Mouse (Mus musculus): ENCODE results near the gene Clns1a. TPM values are rescaled to one million over a fixed set of nuclear protein-coding genes. Genes with fewer than 3 reads are reported as not detected.

Clns1a gene
- polyA plus RNA-seq, 1 experiment from 2014 or later, result 116 TPM

DNA sequence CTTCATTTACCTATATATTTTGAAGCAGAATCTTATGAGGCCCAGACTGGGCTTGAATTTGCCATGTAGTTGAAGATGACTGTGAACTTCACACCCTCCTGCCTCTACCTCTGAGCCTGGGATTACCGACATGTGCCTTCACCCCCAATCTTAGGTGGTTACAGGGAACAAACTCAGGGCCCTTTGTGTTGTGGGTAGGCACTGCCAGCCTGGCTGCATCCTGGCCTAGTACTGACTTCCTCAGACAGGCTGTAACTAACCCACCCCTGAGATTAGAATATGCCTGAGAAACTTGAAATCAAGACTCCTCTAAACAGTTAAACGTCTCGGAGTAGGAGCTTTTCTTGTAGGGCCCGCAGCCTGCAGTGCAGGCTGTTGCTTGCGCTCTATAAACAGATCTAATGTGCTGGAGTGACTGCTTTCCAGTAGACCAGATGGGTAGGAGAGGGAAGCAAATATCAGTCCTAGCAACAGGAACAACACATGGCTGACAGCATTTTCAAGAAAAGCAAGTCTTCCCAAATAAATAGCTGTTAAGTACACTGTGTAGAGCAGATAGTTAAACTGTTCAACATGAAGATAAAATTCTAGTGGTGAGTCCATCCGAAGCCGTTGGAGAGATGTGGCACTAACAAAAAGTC is 26.0 kb downstream of the Clns1a start:
- 86% methylated on average over 7 of the region's 7 CpGs for WGBS
- ATAC-seq (replicated peaks; ENCODE audit: extremely low read depth, insufficient read depth, low FRiP score), result 0 out of 2 replicates have a peak, but pooled peaks have one; percentile 20
- Histone ChIP-seq H3K27ac (ENCODE audit: low read length) (peak overlapping the region; percentile 69; the same call in 1 of the 2 replicates), H3K27me3 (ENCODE audit: control insufficient read depth, insufficient read depth, low read length) (no peaks in the 10 kb centered on the region), H3K4me3 (ENCODE audit: low read length) (no peak overlapping the region), H3K36me3 (ENCODE audit: control insufficient read depth, insufficient read depth) (peaks cover 16% of the 10 kb centered on the region), H3K4me1 (ENCODE audit: control insufficient read depth, insufficient read depth, low read length) (no peaks in the 10 kb centered on the region), H3K4me2 (ENCODE audit: low read depth, low read length) (no peak overlapping the region), H3K9ac (ENCODE audit: low read length) (no peak overlapping the region), H3K9me3 (replicated peaks; ENCODE audit: control insufficient read depth, low read length) (no peaks in the 10 kb centered on the region)

DNA sequence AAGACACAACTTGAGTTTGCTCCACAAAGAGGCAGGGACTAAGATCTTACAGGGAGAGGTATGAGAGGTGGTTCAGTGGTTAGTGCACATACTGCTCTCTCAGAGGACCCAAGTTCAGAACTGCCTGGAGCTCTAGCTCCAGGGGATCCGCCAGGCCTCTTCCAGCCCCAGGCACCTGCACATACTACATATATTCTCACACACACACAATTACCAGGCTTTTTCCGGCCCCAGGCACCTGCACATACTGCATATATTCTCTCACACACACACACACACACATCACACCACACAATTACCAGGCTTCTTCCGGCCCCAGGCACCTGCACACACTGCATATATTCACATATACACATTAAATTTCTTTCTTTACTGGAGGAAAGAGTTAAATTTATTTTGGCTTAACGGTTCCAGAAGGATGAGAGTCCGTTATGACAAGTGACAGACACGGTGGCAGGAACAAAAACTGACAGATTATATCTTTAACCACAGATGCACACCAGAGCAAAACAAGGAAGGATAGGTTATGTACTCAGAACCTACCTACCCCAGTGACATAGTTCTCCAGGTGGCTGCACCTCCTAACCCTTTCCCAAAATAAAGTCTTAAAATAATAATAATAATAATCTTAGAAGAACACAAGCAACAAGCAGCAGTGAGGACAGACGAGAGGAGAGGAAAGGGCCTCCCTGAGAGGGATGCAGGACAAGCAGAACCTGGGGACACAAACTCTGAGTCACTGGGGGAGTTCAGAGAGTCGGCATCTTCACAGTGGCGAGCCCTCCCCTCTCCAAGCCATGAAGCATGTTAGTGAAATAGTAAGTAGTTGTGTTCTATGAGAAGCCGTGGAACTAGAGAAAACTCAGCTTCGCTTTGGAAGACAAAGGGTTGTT is 27.5 kb downstream of the Clns1a start:
- Histone ChIP-seq H3K4me2 (ENCODE audit: low read depth, low read length) (no peak overlapping the region), H3K9me3 (replicated peaks; ENCODE audit: control insufficient read depth, low read length) (no peaks in the 10 kb centered on the region), H3K4me1 (ENCODE audit: control insufficient read depth, insufficient read depth, low read length) (no peaks in the 10 kb centered on the region), H3K4me3 (ENCODE audit: low read length) (no peak overlapping the region), H3K9ac (ENCODE audit: low read length) (no peak overlapping the region), H3K27ac (ENCODE audit: low read length) (peak overlapping the region; percentile 69), H3K36me3 (ENCODE audit: control insufficient read depth, insufficient read depth) (peaks cover 16% of the 10 kb centered on the region), H3K27me3 (ENCODE audit: control insufficient read depth, insufficient read depth, low read length) (no peaks in the 10 kb centered on the region)
- ATAC-seq (replicated peaks; ENCODE audit: extremely low read depth, insufficient read depth, low FRiP score), result peak; percentile 56; the same call in 1 of the 2 replicates
- 75% methylated on average over 11 of the region's 11 CpGs for WGBS

DNA sequence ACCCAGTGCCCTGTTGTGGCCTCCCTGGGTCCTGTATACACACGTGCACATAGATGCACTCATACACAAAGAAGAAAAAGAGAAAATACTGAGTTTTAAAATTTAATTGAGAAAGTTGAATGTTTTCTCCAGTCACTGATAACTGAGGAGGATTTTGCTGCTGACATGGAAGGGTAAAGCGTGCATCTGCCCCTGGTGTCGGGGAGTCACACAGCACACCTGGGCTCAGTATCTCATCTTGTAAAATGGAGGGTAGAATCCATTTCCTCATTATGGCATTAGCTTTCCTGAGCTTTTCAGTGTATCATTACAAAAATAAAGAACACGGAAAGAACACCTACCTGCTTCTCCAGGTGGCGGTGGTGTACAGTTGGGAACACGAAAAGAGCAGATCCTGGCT is 29.0 kb downstream of the Clns1a start:
- no peaks in the 10 kb centered on the region for H3K27me3 ChIP-seq (ENCODE audit: control insufficient read depth, insufficient read depth, low read length)
- H3K9ac ChIP-seq (ENCODE audit: low read length), result no peak overlapping the region
- H3K36me3 ChIP-seq (ENCODE audit: control insufficient read depth, insufficient read depth), result peaks cover 5% of the 10 kb centered on the region; the same call in 1 of the 2 replicates
- no peaks in the 10 kb centered on the region for H3K4me1 ChIP-seq (ENCODE audit: control insufficient read depth, insufficient read depth, low read length)
- peak overlapping the region; percentile 51 for H3K27ac ChIP-seq (ENCODE audit: low read length)
- no peak for ATAC-seq (replicated peaks; ENCODE audit: extremely low read depth, insufficient read depth, low FRiP score)
- H3K9me3 ChIP-seq (replicated peaks; ENCODE audit: control insufficient read depth, low read length), result no peaks in the 10 kb centered on the region
- H3K4me3 ChIP-seq (ENCODE audit: low read length), result no peak overlapping the region
- no peak overlapping the region for H3K4me2 ChIP-seq (ENCODE audit: low read depth, low read length)
- 95% methylated on average over 6 of the region's 6 CpGs for WGBS

DNA sequence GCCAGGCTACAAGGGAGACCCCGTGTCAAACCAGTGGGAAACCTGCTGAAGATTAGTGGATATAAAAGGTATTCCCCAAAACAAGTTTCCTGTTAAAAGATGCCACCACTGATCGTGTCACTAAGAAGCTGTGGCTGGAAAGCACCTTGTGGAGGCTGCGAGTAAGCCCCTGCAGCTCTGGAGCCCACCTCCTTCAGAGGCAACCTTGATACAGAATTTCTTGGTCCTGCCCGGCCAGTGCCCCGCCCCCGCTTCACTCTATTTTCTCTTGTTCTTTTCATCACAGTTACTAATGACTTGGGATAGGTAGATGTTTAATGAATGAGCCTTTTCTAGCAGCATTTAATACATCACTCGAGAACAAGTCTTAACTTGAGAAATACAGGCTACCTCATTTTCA is 29.6 kb downstream of the Clns1a start:
- no peak overlapping the region for H3K4me2 ChIP-seq (ENCODE audit: low read depth, low read length)
- no peaks in the 10 kb centered on the region for H3K4me1 ChIP-seq (ENCODE audit: control insufficient read depth, insufficient read depth, low read length)
- 84% methylated on average over 7 of the region's 7 CpGs for WGBS
- no peak overlapping the region for H3K27ac ChIP-seq (ENCODE audit: low read length)
- no peak for ATAC-seq (replicated peaks; ENCODE audit: extremely low read depth, insufficient read depth, low FRiP score)
- no peaks in the 10 kb centered on the region for H3K27me3 ChIP-seq (ENCODE audit: control insufficient read depth, insufficient read depth, low read length)
- peaks cover 5% of the 10 kb centered on the region; the same call in 1 of the 2 replicates for H3K36me3 ChIP-seq (ENCODE audit: control insufficient read depth, insufficient read depth)
- H3K9me3 ChIP-seq (replicated peaks; ENCODE audit: control insufficient read depth, low read length), result no peaks in the 10 kb centered on the region
- H3K9ac ChIP-seq (ENCODE audit: low read length), result no peak overlapping the region
- H3K4me3 ChIP-seq (ENCODE audit: low read length), result no peak overlapping the region

DNA sequence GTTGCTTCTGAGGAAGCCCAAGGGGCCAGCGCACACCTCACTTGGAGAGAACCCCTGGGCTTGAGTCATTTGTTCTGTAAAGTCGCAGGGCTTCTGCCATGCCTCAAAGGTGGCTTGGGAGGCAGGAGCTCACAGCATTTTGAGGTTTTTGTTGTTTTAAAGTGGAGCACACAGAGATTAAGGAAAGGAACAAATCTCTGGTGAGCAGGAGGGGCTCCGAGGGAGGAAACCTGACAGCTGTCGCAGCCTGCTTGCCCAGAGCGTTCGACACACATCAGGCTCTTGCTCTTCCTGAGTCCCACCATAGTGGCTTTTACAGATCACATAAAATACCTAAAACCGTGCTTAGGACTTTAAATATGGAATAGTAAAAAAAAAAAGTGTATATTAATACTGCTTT is 30.3 kb downstream of the Clns1a start:
- H3K36me3 ChIP-seq (ENCODE audit: control insufficient read depth, insufficient read depth), result peaks cover 5% of the 10 kb centered on the region; the same call in 1 of the 2 replicates
- H3K27ac ChIP-seq (ENCODE audit: low read length), result no peak overlapping the region
- no peaks in the 10 kb centered on the region for H3K4me1 ChIP-seq (ENCODE audit: control insufficient read depth, insufficient read depth, low read length)
- H3K4me2 ChIP-seq (ENCODE audit: low read depth, low read length), result no peak overlapping the region
- WGBS, result 71% methylated on average over 7 of the region's 7 CpGs
- no peak for ATAC-seq (replicated peaks; ENCODE audit: extremely low read depth, insufficient read depth, low FRiP score)
- no peak overlapping the region for H3K9ac ChIP-seq (ENCODE audit: low read length)
- no peak overlapping the region for H3K4me3 ChIP-seq (ENCODE audit: low read length)
- H3K9me3 ChIP-seq (replicated peaks; ENCODE audit: control insufficient read depth, low read length), result no peaks in the 10 kb centered on the region
- H3K27me3 ChIP-seq (ENCODE audit: control insufficient read depth, insufficient read depth, low read length), result no peaks in the 10 kb centered on the region

DNA sequence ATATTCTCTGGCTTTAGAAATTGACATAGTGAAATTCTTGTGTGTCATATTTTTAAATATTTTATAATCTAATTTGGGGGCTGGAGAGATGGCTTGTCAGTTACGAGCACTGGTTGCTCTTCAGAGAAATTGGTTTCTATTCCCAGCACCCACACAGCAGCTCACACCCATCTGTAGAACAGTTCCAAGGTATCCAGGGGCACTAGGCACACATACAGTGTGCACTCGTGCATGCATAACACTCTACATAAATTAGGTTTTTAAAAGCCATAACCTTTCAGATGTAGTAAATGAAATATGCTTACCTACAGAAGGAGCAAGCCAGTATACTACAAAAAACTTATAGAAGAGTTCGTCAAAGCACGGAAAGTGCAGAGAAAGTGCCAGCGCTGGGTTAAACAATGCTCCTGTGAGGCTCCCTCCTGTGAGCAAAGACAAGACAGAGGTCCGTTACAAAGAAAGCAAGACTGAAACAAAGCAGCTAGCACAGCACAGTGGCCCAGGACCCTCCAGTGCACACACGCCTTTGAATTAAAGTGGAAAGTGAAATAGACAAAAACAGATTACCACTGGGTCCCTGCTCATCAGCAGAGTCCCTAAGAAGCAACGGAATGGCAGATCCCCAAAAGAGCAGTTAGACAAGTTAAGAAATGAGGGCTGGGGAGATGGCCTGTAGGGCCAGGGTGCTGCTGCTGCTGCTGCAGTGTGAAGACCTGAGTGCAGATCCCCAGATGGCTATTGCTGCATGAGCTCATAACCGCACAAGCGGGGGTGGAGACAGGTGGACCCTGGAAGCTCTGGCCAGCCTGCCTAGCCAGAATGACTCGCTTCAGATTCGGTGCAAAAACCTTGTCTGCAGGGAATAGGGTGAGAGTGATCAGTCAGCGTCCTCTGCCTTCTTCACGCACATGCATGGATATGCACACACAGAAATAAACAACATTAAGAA is 32.5 kb downstream of the Clns1a start:
- Histone ChIP-seq H3K36me3 (ENCODE audit: control insufficient read depth, insufficient read depth) (no peaks in the 10 kb centered on the region), H3K27ac (ENCODE audit: low read length) (no peak overlapping the region), H3K9me3 (replicated peaks; ENCODE audit: control insufficient read depth, low read length) (no peaks in the 10 kb centered on the region), H3K4me2 (ENCODE audit: low read depth, low read length) (no peak overlapping the region), H3K4me3 (ENCODE audit: low read length) (no peak overlapping the region), H3K27me3 (ENCODE audit: control insufficient read depth, insufficient read depth, low read length) (no peaks in the 10 kb centered on the region), H3K4me1 (ENCODE audit: control insufficient read depth, insufficient read depth, low read length) (no peaks in the 10 kb centered on the region), H3K9ac (ENCODE audit: low read length) (no peak overlapping the region)
- ATAC-seq (replicated peaks; ENCODE audit: extremely low read depth, insufficient read depth, low FRiP score), result no peak
- WGBS, result 78% methylated on average over 14 of the region's 14 CpGs

DNA sequence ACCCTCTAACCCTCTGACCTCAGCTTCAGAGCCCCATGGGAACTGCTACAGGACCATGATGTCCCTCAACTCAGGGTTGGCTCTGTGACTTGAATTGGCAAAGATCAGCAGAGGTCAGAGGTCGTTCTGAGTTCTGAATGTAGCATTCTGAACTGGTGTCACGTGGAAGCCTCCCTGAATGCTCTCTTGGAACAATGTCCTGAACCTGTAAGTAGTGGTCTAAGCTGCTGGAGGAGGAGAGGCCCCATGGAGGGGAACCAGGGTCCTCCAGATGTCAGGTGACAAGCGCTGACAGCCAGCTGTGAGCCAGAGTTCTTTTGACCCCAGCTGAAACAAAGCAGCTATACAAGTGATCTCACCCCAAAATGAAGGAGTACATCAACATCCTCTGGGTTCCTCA is 34.0 kb downstream of the Clns1a start:
- WGBS, result 69% methylated on average over 3 of the region's 3 CpGs
- Histone ChIP-seq H3K9me3 (replicated peaks; ENCODE audit: control insufficient read depth, low read length) (no peaks in the 10 kb centered on the region), H3K4me1 (ENCODE audit: control insufficient read depth, insufficient read depth, low read length) (no peaks in the 10 kb centered on the region), H3K27ac (ENCODE audit: low read length) (no peak overlapping the region), H3K27me3 (ENCODE audit: control insufficient read depth, insufficient read depth, low read length) (no peaks in the 10 kb centered on the region), H3K4me2 (ENCODE audit: low read depth, low read length) (no peak overlapping the region), H3K4me3 (ENCODE audit: low read length) (no peak overlapping the region), H3K36me3 (ENCODE audit: control insufficient read depth, insufficient read depth) (no peaks in the 10 kb centered on the region), H3K9ac (ENCODE audit: low read length) (no peak overlapping the region)
- ATAC-seq (replicated peaks; ENCODE audit: extremely low read depth, insufficient read depth, low FRiP score), result 0 out of 2 replicates have a peak, but pooled peaks have one; percentile 38

DNA sequence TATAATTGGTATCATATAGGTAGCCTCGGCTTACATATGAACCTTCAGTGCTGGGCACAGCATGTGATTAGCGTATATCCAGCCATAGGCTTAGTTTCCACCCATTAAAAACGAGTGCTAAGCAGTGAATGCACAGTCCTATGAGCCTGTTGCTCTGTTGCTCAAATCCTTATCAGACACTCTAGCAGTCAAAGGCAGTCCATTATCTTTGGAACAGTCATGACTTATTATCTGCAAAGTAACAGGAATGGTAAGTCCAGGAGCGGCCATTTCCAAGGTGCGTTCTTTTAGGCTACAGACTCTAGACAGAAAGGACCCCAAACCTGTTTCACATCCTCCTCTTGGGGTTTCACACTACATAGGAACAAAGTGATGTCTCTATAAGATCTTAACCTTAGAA is 37.2 kb downstream of the Clns1a start:
- peaks cover 6% of the 10 kb centered on the region; the same call in 1 of the 2 replicates for H3K4me1 ChIP-seq (ENCODE audit: control insufficient read depth, insufficient read depth, low read length)
- no peaks in the 10 kb centered on the region for H3K9me3 ChIP-seq (replicated peaks; ENCODE audit: control insufficient read depth, low read length)
- no peak overlapping the region for H3K27ac ChIP-seq (ENCODE audit: low read length)
- WGBS, result 71% methylated on average over 5 of the region's 5 CpGs
- peak overlapping the region; percentile 3; the same call in 1 of the 2 replicates for H3K4me2 ChIP-seq (ENCODE audit: low read depth, low read length)
- H3K36me3 ChIP-seq (ENCODE audit: control insufficient read depth, insufficient read depth), result no peaks in the 10 kb centered on the region
- no peak overlapping the region for H3K9ac ChIP-seq (ENCODE audit: low read length)
- H3K4me3 ChIP-seq (ENCODE audit: low read length), result no peak overlapping the region
- H3K27me3 ChIP-seq (ENCODE audit: control insufficient read depth, insufficient read depth, low read length), result no peaks in the 10 kb centered on the region
- no peak for ATAC-seq (replicated peaks; ENCODE audit: extremely low read depth, insufficient read depth, low FRiP score)
